ENCODE assay signal across 13 mouse cellular contexts in the genomic region with DNA sequence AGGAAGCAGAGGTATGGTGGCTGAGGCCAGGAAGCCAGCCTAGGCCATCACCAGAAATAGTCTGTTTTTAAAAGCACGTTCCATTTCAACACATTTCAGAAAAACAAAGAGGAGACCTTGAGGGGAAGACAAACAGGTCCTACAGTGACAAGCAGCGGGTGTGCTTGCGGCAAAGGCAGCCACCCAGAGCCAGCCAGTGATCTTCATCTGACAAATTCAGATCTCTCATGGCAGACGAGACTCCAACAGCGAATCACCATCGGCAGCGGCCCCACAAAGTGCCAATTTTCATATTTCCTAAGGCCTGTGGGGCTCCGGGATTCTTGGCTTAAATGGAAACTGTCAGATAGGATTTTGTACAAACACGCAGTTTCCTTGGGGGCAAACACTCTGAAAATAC. TPM values are rescaled to one million over a fixed set of nuclear protein-coding genes. Genes with fewer than 3 reads are reported as not detected.
DNase-seq lines count a peak whose midpoint lies in the region; ATAC-seq and TF ChIP-seq lines count a peak whose summit lies in the region.
"Had no signal": no experiment of that assay in that cellular context is flagged by ENCODE, and none has a peak within 500 bp of the region (broad histone marks: within the 10 kb centered on the region; RNA-seq: fewer than 3 reads in every experiment).

No protein-coding gene starts in this region.

- no peak for ATAC-seq in hindbrain, embryonic 15.5 days (ENCODE audit: low FRiP score, low read depth)
- no peak for ATAC-seq in activated CD4-positive, CD25-positive, alpha-beta regulatory T cell, adult 4 months

- no peak overlapping the region for H3K9ac ChIP-seq in hindbrain, embryonic 15.5 days
- H3K9ac ChIP-seq: limb, embryonic 13.5 days; lung, embryonic 15.5 days had no signal

- peaks cover 41% of the 10 kb centered on the region for H3K4me1 ChIP-seq in kidney, adult 2 months (ENCODE audit: control insufficient read depth, insufficient read depth, low read length)
- peaks cover 93% of the 10 kb centered on the region for H3K4me1 ChIP-seq in embryonic facial prominence, embryonic 10.5 days
- H3K4me1 ChIP-seq in hindbrain, embryonic 15.5 days (replicated peaks), result peaks cover 74% of the 10 kb centered on the region

- H3K27me3 ChIP-seq in kidney, adult 2 months (replicated peaks; ENCODE audit: control insufficient read depth, insufficient read depth, low read length), result no peaks in the 10 kb centered on the region
- H3K27me3 ChIP-seq in embryonic facial prominence, embryonic 10.5 days (replicated peaks; ENCODE audit: low read depth, poor library complexity, severe bottlenecking), result no peaks in the 10 kb centered on the region
- no peaks in the 10 kb centered on the region for H3K27me3 ChIP-seq in hindbrain, embryonic 15.5 days
- H3K27me3 ChIP-seq: limb, embryonic 13.5 days; lung, embryonic 15.5 days had no signal

- H3K4me2 ChIP-seq in hindbrain, embryonic 15.5 days, result no peak overlapping the region
- H3K4me2 ChIP-seq: limb, embryonic 13.5 days; lung, embryonic 15.5 days had no signal

- 74% methylated on average over 9 of the region's 9 CpGs for WGBS in kidney, adult 2 months
- WGBS in embryonic facial prominence, embryonic 10.5 days, result 67% methylated on average over 9 of the region's 9 CpGs
- WGBS in hindbrain, embryonic 15.5 days, result 33% methylated on average over 9 of the region's 9 CpGs

- no peak for TF ChIP-seq POLR2A in kidney, adult 2 months (IDR thresholded peaks at IDR 0.05; ENCODE audit: low read depth, low read length)

- H3K9me3 ChIP-seq in embryonic facial prominence, embryonic 10.5 days, result no peaks in the 10 kb centered on the region
- no peaks in the 10 kb centered on the region for H3K9me3 ChIP-seq in hindbrain, embryonic 15.5 days
- H3K9me3 ChIP-seq: limb, embryonic 13.5 days; lung, embryonic 15.5 days had no signal

- 0 out of 2 replicates have a peak overlapping the region, but pooled peaks have one; percentile 13 for H3K27ac ChIP-seq in kidney, adult 2 months (ENCODE audit: insufficient read depth, low read depth, low read length)
- peak overlapping the region; percentile 65; the same call in 1 of the 2 replicates for H3K27ac ChIP-seq in embryonic facial prominence, embryonic 10.5 days (replicated peaks)
- peak overlapping the region; percentile 59 for H3K27ac ChIP-seq in hindbrain, embryonic 15.5 days (replicated peaks)
- H3K27ac ChIP-seq: lung, embryonic 15.5 days had no signal

- no peaks in the 10 kb centered on the region for H3K36me3 ChIP-seq in kidney, adult 2 months (ENCODE audit: control insufficient read depth, insufficient read depth, low read length)
- H3K36me3 ChIP-seq in embryonic facial prominence, embryonic 10.5 days (replicated peaks), result no peaks in the 10 kb centered on the region
- H3K36me3 ChIP-seq in hindbrain, embryonic 15.5 days, result no peaks in the 10 kb centered on the region
- H3K36me3 ChIP-seq: limb, embryonic 13.5 days; lung, embryonic 15.5 days had no signal

- no peak overlapping the region for H3K4me3 ChIP-seq in kidney, adult 2 months (ENCODE audit: insufficient read depth, low read depth, low read length)
- H3K4me3 ChIP-seq in embryonic facial prominence, embryonic 10.5 days, result no peak overlapping the region
- H3K4me3 ChIP-seq in hindbrain, embryonic 15.5 days, result no peak overlapping the region
- H3K4me3 ChIP-seq: limb, embryonic 13.5 days; lung, embryonic 15.5 days had no signal

- no peak for DNase-seq in kidney, adult 2 months
- DNase-seq in kidney, postnatal 4 days, result no peak
- DNase-seq in adrenal gland, postnatal 14 days, result peak; percentile 53
- no peak for DNase-seq in embryonic facial prominence, embryonic 10.5 days (ENCODE audit: low spot score)
- DNase-seq in spleen, postnatal 36 days (ENCODE audit: low spot score in 2 of 2), result no peak
- DNase-seq: gastrocnemius, postnatal 25 days; heart, postnatal 10 days; kidney, adult 9 months had no signal

- TF ChIP-seq CTCF in kidney, adult 2 months (conservative IDR thresholded peaks at IDR 0.05; ENCODE audit: insufficient read depth, insufficient read length, low read depth, low read length), result no peak

RNA-seq across cellular contexts. Expression of gene Dlg5, which starts 31.3 kb away (rescaled TPM):
- polyA plus RNA-seq in kidney, adult 2 months (2012; rRNA removed), result 31.0 and 37.3 TPM in 2 replicates
- total RNA-seq in adrenal gland, postnatal 14 days (2021), result 35.9 and 50.1 TPM in 2 replicates
- polyA plus RNA-seq in embryonic facial prominence, embryonic 10.5 days (2016; fragmentation: Nextera tagmentation; extraction: Ambion mirVana), result 21.1 and 23.5 TPM in 2 replicates
- 20.0 and 20.6 TPM in 2 replicates for polyA plus RNA-seq in hindbrain, embryonic 15.5 days (2015; fragmentation: Nextera tagmentation; extraction: Ambion mirVana)
- polyA plus RNA-seq in activated CD4-positive, CD25-positive, alpha-beta regulatory T cell, adult 4 months (2017; shearing (Covaris generic)), result under 1 TPM; 0.29 to 0.52 TPM
- total RNA-seq: common myeloid progenitor, adult 5-6 weeks had no signal

Comparison
In these comparisons a context has a peak if more than half of its experiments do, and no peak if none do; other contexts are left out.
1. H3K27ac ChIP-seq: peak in every context shown above with its lines; median percentile 65 in embryonic facial prominence, embryonic 10.5 days; 59 in hindbrain, embryonic 15.5 days; 13 in kidney, adult 2 months.
2. RNA of gene Dlg5, which starts 31.3 kb away (polyA plus RNA-seq): 31.0 to 37.3 TPM in kidney, adult 2 months, 21.1 to 23.5 TPM in embryonic facial prominence, embryonic 10.5 days and 20.0 to 20.6 TPM in hindbrain, embryonic 15.5 days; 0.29 to 0.52 TPM in activated CD4-positive, CD25-positive, alpha-beta regulatory T cell, adult 4 months; every median in the first group is over 10 times any median in the second.